Mouse (Mus musculus) stomach, postnatal 0 days (tissue): ENCODE measurements around the gene Psd.

Experiments
- CTCF ChIP-seq: IDR thresholded peaks from 2 replicates; pipeline ENCODE4 v1.5.1; 2016; ENCODE audit warnings: antibody characterized with exemption, low read depth, mild to moderate bottlenecking, moderate library complexity
- EP300 ChIP-seq: optimal IDR thresholded peaks from 2 replicates; pipeline ENCODE3; 2016; ENCODE audit warnings: antibody characterized with exemption

- TF ChIP-seq CTCF (no peak), EP300 (no peak)
Observed at GRCm38 (mm10) chr19:46347936-46348668, 21.1 kb upstream of the Psd start.
